Mouse (Mus musculus) testis, adult 2 months (tissue): ENCODE data around the gene Icam2. TPM values are rescaled to one million over a fixed set of nuclear protein-coding genes. Genes with fewer than 3 reads are reported as not detected.
A peak's percentile ranks its signal among the peaks of the same experiment; 100 is the strongest.
"Not testable (repeated sequence)": the region's sequence is repeated elsewhere in the genome, so short reads cannot be mapped to it uniquely, and the experiment has no call there.

Experiments used
- H3K27ac ChIP-seq: fragments of 200-500 bp; 2 replicates; pipeline ENCODE4 v1.5.1; 2012; ENCODE audit warnings: low read depth, low read length; ENCODE audit not compliant: control insufficient read depth, insufficient read depth
- H3K27me3 ChIP-seq: fragments of 200-500 bp; 2 replicates; pipeline ENCODE4 v1.6.1; 2012; ENCODE audit warnings: mild to moderate bottlenecking, low read length, moderate library complexity; ENCODE audit not compliant: control insufficient read depth, insufficient read depth
- H3K36me3 ChIP-seq: fragments of 200-500 bp; 2 replicates; pipeline ENCODE4 v1.6.1; 2012; ENCODE audit warnings: mild to moderate bottlenecking, low read length; ENCODE audit not compliant: control insufficient read depth, insufficient read depth
- H3K4me1 ChIP-seq: fragments of 200-500 bp; 2 replicates; pipeline ENCODE4 v1.6.1; 2012; ENCODE audit warnings: low read length; ENCODE audit not compliant: control insufficient read depth, insufficient read depth
- H3K4me3 ChIP-seq: fragments of 200-500 bp; 2 replicates; pipeline ENCODE4 v1.5.1; 2012; ENCODE audit warnings: low read depth, mild to moderate bottlenecking, low read length, moderate library complexity, mixed read lengths; ENCODE audit not compliant: control insufficient read depth
- CTCF ChIP-seq: fragments of 200-500 bp; IDR thresholded peaks from 2 replicates; pipeline ENCODE4 v1.5.1; 2012; ENCODE audit warnings: low read depth, mild to moderate bottlenecking, inconsistent platforms, low read length, moderate library complexity; ENCODE audit not compliant: control insufficient read depth, insufficient read depth, insufficient replicate concordance
- POLR2A ChIP-seq: fragments of 200-500 bp; IDR thresholded peaks from 2 replicates; pipeline ENCODE4 v1.6.1; 2012; ENCODE audit warnings: low read depth, mild to moderate bottlenecking, inconsistent platforms, low read length, moderate library complexity; ENCODE audit not compliant: control insufficient read depth
- polyA plus RNA-seq: library from polyadenylated mRNA; depleted of rRNA; stranded (reverse); fragments of >200 nt; gene quantifications from 2 replicates; pipeline ENCODE4 v1.2.3, GENCODE M21; 2012

Icam2 gene
- polyA plus RNA-seq, 1 experiment, result 1.7 TPM

DNA sequence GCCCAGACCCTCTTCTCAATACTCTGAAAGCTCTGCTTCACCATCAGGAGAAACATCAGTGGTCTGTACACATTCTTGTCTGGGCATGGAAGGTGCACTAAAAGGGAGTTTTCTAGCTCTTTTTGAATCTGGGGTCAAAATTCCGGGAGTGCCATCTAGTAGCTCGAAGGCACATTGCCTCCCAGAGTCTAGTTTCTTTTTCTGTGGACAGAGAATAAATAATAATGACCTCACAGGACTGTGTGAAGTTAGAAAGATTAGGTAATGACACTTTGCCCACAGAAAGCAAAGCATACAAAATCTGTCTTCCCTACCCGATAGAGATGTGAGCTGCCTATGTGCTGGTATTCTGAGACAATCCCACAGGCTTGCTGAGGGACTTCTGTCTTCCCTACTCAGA is 22.6 kb upstream of the Icam2 start:
- Histone ChIP-seq H3K27me3 (no peaks in the 10 kb centered on the region), H3K36me3 (no peaks in the 10 kb centered on the region; the same call in 1 of the 2 replicates), H3K27ac (no peak overlapping the region), H3K4me1 (no peaks in the 10 kb centered on the region), H3K4me3 (no peak overlapping the region)
- TF ChIP-seq POLR2A (no peak), CTCF (no peak)

DNA sequence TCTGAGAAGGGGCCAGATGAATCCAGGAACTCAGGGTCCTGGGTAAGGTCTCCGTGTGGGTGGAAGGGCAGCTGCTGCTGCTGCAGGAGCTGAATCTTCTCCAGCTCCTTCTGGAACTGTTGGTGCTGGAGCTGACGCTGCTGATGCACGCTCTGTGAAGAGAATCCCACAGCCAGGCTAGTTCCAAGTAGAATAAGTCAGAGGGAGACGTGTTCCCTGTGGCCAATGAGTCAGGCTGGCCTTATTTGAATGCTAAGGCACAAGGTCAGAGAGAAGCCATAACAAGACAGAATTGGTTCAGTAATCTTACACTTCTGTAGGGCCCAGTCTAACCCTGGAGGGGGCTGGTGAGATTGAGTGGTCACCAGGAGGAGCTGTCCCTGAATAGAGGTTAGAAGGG is 22.1 kb upstream of the Icam2 start:
- no peak overlapping the region for H3K4me3 ChIP-seq
- no peaks in the 10 kb centered on the region for H3K4me1 ChIP-seq
- H3K27ac ChIP-seq, result no peak overlapping the region
- TF ChIP-seq CTCF (no peak), POLR2A (no peak)
- H3K27me3 ChIP-seq, result no peaks in the 10 kb centered on the region
- H3K36me3 ChIP-seq, result no peaks in the 10 kb centered on the region; the same call in 1 of the 2 replicates

DNA sequence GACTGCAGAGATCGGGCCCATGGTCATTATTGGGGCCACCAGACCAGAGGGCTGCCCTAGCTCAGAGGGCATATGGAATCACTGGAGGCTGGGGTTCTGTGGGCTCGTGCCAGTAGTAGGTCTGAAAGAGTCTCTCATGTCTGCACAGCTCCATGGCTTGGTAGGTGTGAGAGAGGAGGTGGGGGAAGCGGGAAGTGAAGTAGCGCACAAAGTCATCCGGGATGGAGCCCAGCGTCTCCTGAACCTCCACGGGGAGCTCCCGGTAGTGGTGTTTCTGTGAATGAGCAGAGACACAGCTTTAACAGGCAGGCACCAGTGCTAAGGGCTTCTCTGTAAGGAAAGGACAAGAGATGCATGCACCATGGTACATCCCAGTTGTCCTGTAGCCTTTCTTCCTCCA is 10.6 kb upstream of the Icam2 start:
- Histone ChIP-seq H3K4me1 (no peaks in the 10 kb centered on the region; the same call in 1 of the 2 replicates), H3K4me3 (no peak overlapping the region), H3K27me3 (no peaks in the 10 kb centered on the region), H3K36me3 (no peaks in the 10 kb centered on the region), H3K27ac (no peak overlapping the region)
- TF ChIP-seq POLR2A, result no peak
- TF ChIP-seq CTCF, result no peak

DNA sequence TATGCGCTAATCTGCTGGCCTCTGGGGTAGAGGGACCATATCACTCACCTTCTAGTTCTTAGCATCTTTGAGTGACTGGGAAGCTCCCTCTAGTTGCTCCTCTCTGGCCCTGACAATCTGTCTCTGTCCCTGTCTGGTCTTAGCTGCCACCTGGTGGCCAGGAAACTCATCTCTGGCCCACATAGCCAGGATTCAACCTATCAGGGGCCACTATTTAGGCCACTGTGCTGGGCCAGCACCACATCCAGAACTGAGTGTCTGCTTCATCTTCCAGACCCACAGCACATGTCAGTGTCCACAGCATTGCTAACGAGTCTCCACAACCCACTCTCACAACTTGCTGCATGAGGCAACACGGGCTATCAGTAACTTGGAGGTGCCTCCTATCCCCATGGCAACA is 9.8 kb upstream of the Icam2 start:
- H3K4me3 ChIP-seq, result no peak overlapping the region
- H3K4me1 ChIP-seq, result no peaks in the 10 kb centered on the region; the same call in 1 of the 2 replicates
- no peaks in the 10 kb centered on the region for H3K36me3 ChIP-seq
- H3K27ac ChIP-seq, result no peak overlapping the region
- H3K27me3 ChIP-seq, result no peaks in the 10 kb centered on the region
- TF ChIP-seq CTCF (peak; percentile 17; the same call in 1 of the 2 replicates), POLR2A (no peak)

DNA sequence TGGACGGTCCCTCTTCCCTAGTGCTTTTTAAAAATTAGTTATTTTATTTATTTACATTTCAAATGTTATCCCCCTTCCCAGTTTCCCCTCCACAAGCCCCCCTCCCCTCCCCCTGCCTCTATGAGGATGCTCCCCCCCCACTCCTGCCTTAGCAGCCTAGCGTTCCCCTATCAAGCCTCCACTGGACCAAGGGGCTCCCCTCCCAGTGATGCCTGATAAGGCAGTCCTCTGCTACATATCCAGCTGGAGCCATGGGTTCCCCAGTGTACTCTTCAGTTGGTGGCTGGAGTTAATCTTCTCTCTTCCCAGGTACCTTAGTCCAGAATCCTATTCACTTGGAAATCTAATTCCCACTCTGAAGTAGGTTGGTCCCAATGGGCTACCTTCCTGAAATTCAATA is 6.2 kb upstream of the Icam2 start:
- H3K36me3 ChIP-seq, H3K4me3 ChIP-seq, H3K27ac ChIP-seq, H3K27me3 ChIP-seq, H3K4me1 ChIP-seq: not testable (repeated sequence)

DNA sequence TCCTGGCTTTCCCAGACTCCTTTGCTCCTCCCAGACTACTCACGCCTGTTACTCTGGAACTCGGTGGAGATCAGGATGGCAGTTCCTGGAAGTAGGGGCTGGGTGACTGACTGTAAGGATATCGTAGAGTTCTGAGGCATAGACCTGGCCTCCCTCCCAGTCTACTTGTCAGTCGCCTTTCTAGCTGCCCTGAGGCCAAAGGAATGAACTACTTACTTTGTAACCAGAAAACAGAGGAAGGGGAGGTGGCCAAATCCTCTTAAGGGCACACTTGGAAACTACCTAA is 5.4 kb upstream of the Icam2 start:
- TF ChIP-seq CTCF (no peak), POLR2A (no peak; the same call in 1 of the 2 replicates)
- no peaks in the 10 kb centered on the region for H3K27me3 ChIP-seq
- no peak overlapping the region for H3K27ac ChIP-seq
- no peak overlapping the region; the same call in 1 of the 2 replicates for H3K4me3 ChIP-seq
- no peaks in the 10 kb centered on the region for H3K36me3 ChIP-seq
- H3K4me1 ChIP-seq, result peaks cover 2% of the 10 kb centered on the region; the same call in 1 of the 2 replicates

DNA sequence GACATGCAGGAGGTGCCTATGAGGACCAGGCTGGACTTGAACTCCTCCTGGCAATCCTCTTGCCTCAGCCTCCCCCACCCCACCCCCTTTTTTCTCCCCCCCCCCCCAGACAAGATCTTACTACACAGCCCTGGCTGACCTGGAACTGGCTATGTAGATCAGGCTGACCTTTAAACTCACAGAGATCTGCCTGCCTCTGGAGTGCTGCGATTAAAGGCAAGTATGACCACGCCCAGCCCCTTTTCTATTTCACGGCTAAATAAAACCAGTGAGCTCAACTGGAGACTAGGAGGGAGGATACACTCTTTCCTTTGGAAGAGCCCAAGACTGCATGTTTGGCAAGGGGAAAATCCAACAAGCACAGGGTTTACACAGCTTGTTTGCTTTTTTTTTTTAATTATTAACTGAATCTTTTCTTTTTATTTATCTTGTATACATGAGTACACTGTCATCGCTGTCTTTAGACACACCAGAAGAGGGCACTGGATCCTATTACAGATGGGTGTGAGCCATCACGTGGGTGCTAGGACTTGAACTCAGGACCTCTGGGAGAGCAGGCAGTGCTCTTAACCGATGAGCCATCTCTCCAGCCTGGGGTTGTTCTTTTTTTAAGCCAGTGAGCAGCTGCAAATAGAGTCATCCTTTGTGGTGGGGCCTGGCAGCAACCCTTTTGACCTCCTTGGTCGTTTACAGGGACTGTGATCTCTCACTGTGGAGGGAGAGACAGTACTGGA is 4.9 kb upstream of the Icam2 start:
- peak overlapping the region; percentile 37; the same call in 1 of the 2 replicates for H3K27ac ChIP-seq
- no peaks in the 10 kb centered on the region for H3K27me3 ChIP-seq
- peaks cover 2% of the 10 kb centered on the region; the same call in 1 of the 2 replicates for H3K4me1 ChIP-seq
- no peak for TF ChIP-seq POLR2A
- no peak overlapping the region for H3K4me3 ChIP-seq
- no peaks in the 10 kb centered on the region for H3K36me3 ChIP-seq

DNA sequence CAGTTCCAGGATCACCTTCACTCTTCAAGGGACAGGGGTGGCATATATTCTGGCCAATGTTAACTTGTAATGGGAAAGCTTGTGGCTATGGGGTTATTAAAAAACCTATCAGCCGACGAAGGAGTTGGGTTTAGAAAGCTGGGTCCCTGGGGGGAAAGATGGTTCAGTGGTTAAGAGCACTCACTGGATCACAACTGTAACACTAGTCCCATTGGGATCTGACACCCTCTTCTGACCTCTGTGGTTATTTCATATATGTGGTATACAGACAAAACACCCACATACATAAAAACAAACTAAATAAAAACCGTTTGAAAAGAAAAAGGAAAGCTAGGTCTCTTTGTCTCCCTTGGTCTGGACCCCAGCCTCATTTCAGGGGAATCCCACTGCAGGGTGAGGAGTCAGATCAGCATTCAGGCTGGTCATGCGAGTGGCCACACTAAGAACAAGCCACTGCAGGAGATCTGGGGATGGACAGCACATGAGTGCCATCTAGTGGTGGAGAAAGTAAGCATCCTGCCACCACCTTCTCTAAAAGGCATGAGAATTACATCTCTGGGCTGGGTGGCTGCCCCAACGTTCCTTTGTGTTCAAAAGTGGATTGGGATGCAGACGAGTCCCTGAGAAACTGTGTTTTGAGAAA is 3.8 kb upstream of the Icam2 start:
- H3K4me1 ChIP-seq, result peaks cover 2% of the 10 kb centered on the region; the same call in 1 of the 2 replicates
- no peak overlapping the region for H3K27ac ChIP-seq
- H3K36me3 ChIP-seq, result no peaks in the 10 kb centered on the region
- no peak overlapping the region for H3K4me3 ChIP-seq
- H3K27me3 ChIP-seq, result no peaks in the 10 kb centered on the region
- TF ChIP-seq CTCF, result peak; percentile 72; the same call in 1 of the 2 replicates
- TF ChIP-seq POLR2A, result no peak
